In genomic region chr3:95217255-95218134, GRCm38 (mm10) we compare ENCODE assay signal across 8 mouse cellular contexts. TPM values are rescaled to one million over a fixed set of nuclear protein-coding genes. Genes with fewer than 3 reads are reported as not detected.
A peak's percentile ranks its signal among the peaks of the same experiment; 100 is the strongest.
DNase-seq lines count a peak whose midpoint lies in the region; ATAC-seq and TF ChIP-seq lines count a peak whose summit lies in the region.

Gene Gabpb2, minus strand, starts transcription at chr3:95217916.

- no peaks in the 10 kb centered on the region for H3K9me3 ChIP-seq in E14TG2a.4 (ENCODE audit: low read length)
- H3K9me3 ChIP-seq in forebrain, embryonic 14.5 days (replicated peaks; ENCODE audit: control insufficient read depth, low read length): no peaks in the 10 kb centered on the region
- no peaks in the 10 kb centered on the region for H3K9me3 ChIP-seq in neural tube, embryonic 15.5 days (replicated peaks)

- TF ChIP-seq CTCF in E14TG2a.4 (conservative IDR thresholded peaks at IDR 0.05; ENCODE audit: low read length): peak; percentile 55

- DNase-seq in c-Kit-positive CD71-positive TER-119-positive erythroid progenitor cells, embryonic 14.5 days (ENCODE audit: low spot score): peak; percentile 90
- DNase-seq in forebrain, embryonic 14.5 days (ENCODE audit: low spot score): peak; percentile 95
- peak; percentile 98 to 99 for DNase-seq in heart, postnatal 14 days
- peak; percentile 91 for DNase-seq in layer of hippocampus, adult 11-12 months (ENCODE audit: low spot score)
- DNase-seq in lung, adult 18-20 months: peak; percentile 95 to 97
- peak; percentile 93 for DNase-seq in testis, postnatal 14 days (ENCODE audit: low spot score)

- H3K4me3 ChIP-seq in E14TG2a.4 (replicated peaks; ENCODE audit: low read length): peak within 1 kb of the TSS; percentile 94
- peak within 1 kb of the TSS; percentile 71 for H3K4me3 ChIP-seq in forebrain, embryonic 14.5 days (ENCODE audit: low read depth, low read length)
- H3K4me3 ChIP-seq in neural tube, embryonic 15.5 days (replicated peaks): peak within 1 kb of the TSS; percentile 61

- no peaks in the 10 kb centered on the region for H3K27me3 ChIP-seq in E14TG2a.4 (ENCODE audit: insufficient read depth, low read length)
- H3K27me3 ChIP-seq in forebrain, embryonic 14.5 days (replicated peaks; ENCODE audit: control insufficient read depth, insufficient read depth, low read length): no peaks in the 10 kb centered on the region
- H3K27me3 ChIP-seq in neural tube, embryonic 15.5 days (replicated peaks): no peaks in the 10 kb centered on the region

- intact Hi-C loops in heart, postnatal 14 days (cut with DNase I): loop anchor here (2.0 to 5.0 kb wide), 2 partner anchors 45 to 75 kb away; partner anchors contain the start of gene Tnfaip8l2

- H3K4me2 ChIP-seq in forebrain, embryonic 14.5 days (ENCODE audit: low read length): peak within 1 kb of the TSS; percentile 41
- H3K4me2 ChIP-seq in neural tube, embryonic 15.5 days: peak within 1 kb of the TSS; percentile 61

- H3K9ac ChIP-seq in forebrain, embryonic 14.5 days (ENCODE audit: low read length): peak within 1 kb of the TSS; percentile 91
- peak within 1 kb of the TSS; percentile 71 for H3K9ac ChIP-seq in neural tube, embryonic 15.5 days (replicated peaks)

- ATAC-seq in forebrain, embryonic 14.5 days: peak; percentile 88
- peak; percentile 88 for ATAC-seq in neural tube, embryonic 15.5 days (ENCODE audit: low FRiP score)

- peaks cover 66% of the 10 kb centered on the region for H3K36me3 ChIP-seq in E14TG2a.4 (ENCODE audit: insufficient read depth, low read length)
- peaks cover 44% of the 10 kb centered on the region for H3K36me3 ChIP-seq in forebrain, embryonic 14.5 days (ENCODE audit: control insufficient read depth, insufficient read depth, low read length)
- H3K36me3 ChIP-seq in neural tube, embryonic 15.5 days: peaks cover 38% of the 10 kb centered on the region

- H3K4me1 ChIP-seq in E14TG2a.4 (replicated peaks; ENCODE audit: low read depth, low read length): peaks cover 49% of the 10 kb centered on the region
- peaks cover 5% of the 10 kb centered on the region; the same call in 1 of the 2 replicates for H3K4me1 ChIP-seq in forebrain, embryonic 14.5 days (ENCODE audit: control insufficient read depth, insufficient read depth, low read length)
- H3K4me1 ChIP-seq in neural tube, embryonic 15.5 days: peaks cover 22% of the 10 kb centered on the region

- WGBS in forebrain, embryonic 14.5 days: under 1% methylated on average over 56 of the region's 56 CpGs
- 1% methylated on average over 55 of the region's 56 CpGs for WGBS in neural tube, embryonic 15.5 days

- H3K27ac ChIP-seq in forebrain, embryonic 14.5 days (ENCODE audit: low read depth, low read length): peak within 1 kb of the TSS; percentile 94
- peak within 1 kb of the TSS; percentile 93 for H3K27ac ChIP-seq in neural tube, embryonic 15.5 days (replicated peaks)

RNA-seq across cellular contexts. Expression of gene Gabpb2, which starts in this region (rescaled TPM):
- 4.0 and 4.3 TPM in 2 replicates for polyA plus RNA-seq in forebrain, embryonic 14.5 days (2014; fragmentation: Nextera tagmentation; extraction: Ambion mirVana)
- 10 to 100 TPM; 14.9 to 15.0 TPM for total RNA-seq in heart, postnatal 14 days (2021)
- 2.8 and 3.9 TPM in 2 replicates for polyA plus RNA-seq in neural tube, embryonic 15.5 days (2015; fragmentation: Nextera tagmentation; extraction: Ambion mirVana)

Comparison
In these comparisons a context has a peak if more than half of its experiments do, and no peak if none do; other contexts are left out.
1. Peak in every context shown above with its lines: DNase-seq, ATAC-seq, H3K4me3 ChIP-seq and H3K27ac ChIP-seq.